Mouse (Mus musculus) lung, adult 2 months (tissue): ENCODE data around the gene Tdrd9.

Experiments
- CTCF ChIP-seq: fragments of 200-500 bp; IDR thresholded peaks from 2 replicates; pipeline ENCODE4 v1.5.1; 2011; ENCODE audit warnings: mild to moderate bottlenecking, low read length, control low read depth; ENCODE audit not compliant: insufficient read depth
- POLR2A ChIP-seq: fragments of 200-500 bp; IDR thresholded peaks from 2 replicates; pipeline ENCODE4 v1.6.1; 2011; ENCODE audit warnings: low read depth, mild to moderate bottlenecking, control low read depth, low read length, borderline replicate concordance; ENCODE audit errors: extremely low read depth

GRCm38 (mm10) chr12:112109701-112110100 lies 138.3 kb downstream of the Tdrd9 start:
- TF ChIP-seq CTCF (no peak), POLR2A (no peak)
